Mouse (Mus musculus) frontal cortex, adult (tissue): Measurements from ENCODE around the gene Efna4.

Source experiments
- ATAC-seq: cut with Nextera tagmentation; 2 replicates; pipeline ENCODE4 v1.9.2; 2017; ENCODE audit warnings: mild to moderate bottlenecking, moderate library complexity, mixed read lengths; ENCODE audit not compliant: low TSS enrichment

Gene Efna4

GRCm38 (mm10) chr3:89331561-89331960, 6.3 kb downstream of the Efna4 start:
- no peak for ATAC-seq

DNA sequence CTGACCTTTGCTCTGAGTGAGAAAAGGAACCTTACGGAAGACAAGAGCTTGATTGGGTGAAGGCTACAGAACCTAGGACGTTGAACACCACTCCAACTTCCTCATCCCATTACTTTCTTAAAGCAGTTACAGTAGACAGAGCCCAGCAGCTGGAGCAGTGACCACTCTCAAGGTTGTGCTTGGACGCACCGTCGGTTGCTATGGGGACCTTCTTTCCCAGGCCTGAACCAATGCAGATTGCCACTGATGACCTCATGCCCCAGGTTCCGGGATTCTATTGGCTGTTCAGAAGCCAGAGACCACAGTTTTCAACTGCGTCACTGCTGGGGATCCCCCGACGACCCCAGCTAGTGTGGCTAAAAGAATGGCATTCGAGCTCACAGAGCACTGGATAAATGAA, 6.9 kb downstream of the Efna4 start:
- no peak for ATAC-seq

DNA sequence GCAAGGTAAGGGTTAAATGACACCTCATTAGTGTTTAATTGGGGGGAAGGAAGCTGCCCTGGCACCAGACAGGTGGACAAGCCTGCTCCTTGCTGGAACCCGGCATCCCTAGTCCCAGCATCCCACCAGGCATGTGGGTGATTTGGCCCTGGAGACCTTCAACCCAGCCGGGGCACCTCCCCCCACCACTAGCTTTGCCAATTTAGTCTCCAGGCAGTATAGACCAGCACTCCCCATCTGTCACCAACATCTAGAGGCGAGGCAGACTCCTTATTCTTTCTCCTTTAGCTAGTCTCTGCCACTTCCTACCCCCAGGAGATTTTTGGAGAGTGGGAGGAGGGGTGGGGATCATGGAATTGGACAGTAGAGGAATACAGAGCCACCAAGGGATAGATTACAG, 7.5 kb downstream of the Efna4 start:
- ATAC-seq, result no peak

DNA sequence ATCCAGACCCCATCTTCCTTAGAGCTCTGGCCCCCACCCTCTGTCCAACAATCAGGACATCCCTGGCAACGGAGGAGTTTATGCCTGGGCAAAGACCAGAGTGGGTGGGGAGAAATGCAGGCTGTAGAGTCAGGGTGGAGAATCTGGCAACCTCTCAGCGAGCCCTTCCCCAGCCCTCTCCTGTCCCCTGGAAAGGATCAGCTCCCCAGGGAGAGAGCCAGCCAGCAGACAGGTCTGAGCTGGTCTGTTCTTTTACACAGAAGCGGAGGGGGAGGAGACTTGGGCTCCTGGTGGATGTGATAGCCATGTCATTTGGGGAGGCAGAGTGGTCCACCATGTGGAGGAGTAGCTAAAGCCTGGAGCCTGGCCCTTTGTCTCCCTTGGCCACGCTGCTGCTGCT, 9.2 kb downstream of the Efna4 start:
- no peak for ATAC-seq

GRCm38 (mm10) chr3:89327371-89327870, 10.4 kb downstream of the Efna4 start:
- no peak for ATAC-seq

DNA sequence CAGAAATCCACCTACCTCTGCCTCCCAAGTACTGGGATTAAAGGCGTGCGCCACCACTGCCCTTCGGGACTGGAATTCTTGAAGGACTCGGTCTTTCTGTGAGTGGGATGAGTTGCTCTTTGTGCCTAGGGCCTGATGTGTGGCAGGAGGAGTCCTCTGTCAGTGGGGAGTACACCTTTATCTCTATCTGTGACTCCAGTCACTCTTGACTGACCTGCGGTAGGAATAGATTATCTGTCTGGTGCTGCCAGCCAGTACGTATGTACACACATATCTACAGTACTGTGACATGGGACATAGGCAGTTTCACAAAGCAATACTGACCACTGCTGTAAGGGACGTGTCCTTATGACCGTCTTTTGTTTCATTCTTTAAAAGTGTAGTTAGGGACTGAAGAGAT, 11.9 kb downstream of the Efna4 start:
- no peak for ATAC-seq

DNA sequence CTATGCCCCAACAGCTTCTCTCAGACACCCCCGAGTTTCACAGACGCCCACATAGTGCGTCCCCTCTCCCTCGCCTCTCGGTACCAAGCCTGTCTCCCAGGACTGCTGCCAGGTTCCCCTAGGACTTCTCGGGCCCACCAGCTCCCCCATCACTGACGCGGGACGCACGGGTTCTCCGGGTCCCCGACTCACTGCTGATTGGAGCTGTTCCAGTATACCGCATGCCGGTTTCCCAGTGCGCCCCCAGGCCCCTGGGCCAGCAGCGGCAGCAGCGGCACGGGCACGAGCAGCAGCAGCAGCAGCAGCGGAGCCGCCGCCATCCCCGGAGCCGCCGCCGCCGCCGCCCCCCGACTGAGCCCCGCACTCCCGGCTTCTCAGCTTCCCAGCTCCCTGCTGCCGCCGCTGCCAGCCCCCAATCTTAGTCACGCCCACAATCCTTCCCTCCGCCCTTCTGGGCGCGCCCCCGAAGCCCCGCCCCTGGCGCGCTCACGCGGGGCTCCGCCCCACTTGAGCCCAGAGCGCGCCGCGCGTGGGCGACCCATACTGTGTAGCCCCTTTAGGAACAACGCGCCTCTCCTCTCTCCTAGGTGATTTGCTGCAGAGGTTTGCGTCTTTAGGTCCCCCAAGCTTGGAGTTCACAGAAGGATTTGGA, 15.2 kb downstream of the Efna4 start, which contains the start of gene Efna3:
Efna3 (minus strand) TSS at position 452 of the 652 bp plus-strand sequence.
- ATAC-seq, result peak; percentile 26

DNA sequence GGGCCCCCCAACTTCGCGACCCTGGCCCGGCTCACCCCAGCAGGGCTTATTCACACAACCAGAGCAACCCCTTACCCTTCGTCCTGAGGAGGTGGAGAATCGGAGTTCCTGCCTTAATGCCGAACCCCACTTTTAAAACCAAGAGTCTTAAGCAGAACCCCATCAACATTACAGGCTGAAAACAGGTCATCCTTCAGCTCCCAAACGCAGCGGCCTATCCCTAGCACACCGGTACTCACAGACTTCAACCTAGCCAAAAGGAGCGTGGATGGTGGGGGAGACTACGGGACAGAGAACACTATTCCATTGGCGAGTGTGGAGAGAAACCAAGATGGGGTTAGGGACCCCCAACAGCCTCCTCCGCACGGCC, 15.7 kb downstream of the Efna4 start:
- 0 out of 2 replicates have a peak, but pooled peaks have one; percentile 10 for ATAC-seq

DNA sequence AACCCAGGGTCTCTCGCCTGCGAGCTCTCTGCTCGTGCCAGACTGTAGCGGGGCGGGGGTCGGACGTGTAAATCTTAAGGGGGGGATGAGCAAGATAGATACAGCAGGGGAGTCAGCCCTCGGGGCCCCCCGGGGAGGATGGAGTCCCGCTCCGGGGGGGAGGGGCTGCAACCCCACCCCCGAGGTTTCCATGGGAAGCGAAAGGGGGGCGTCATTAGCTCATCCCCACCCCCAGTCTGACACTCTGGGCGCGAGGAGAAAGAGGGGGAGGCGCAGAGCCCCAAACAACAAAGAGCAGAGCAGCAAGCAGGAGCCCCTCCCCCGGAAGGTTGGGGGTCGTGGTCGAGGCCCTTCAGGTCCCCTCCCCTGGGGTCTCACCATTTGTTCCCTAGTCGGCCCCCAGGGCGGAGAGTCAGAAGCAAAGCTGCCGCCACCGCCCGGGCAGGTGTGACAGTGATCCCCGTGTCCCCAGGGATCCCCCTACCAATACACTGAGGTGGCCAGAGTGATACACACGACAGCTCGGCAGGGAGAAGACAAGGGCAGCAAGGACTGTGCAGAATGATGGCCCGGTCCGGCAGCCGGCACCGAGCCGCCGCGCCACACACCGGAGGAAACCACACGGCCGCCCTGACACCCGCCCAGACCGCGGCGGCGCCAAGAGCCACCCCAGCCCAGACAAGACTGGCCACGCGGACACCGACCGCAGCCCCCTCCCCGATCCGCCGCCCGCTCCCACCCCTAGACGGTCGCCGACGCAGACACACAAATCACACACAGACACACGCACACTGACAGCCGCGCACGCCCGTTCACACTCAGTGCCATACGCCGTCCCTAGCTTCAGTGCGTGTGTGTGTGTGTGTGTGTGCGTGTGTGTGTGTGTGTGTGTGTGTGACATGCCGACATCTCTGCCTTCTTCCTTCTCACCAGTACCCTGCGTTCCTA, 16.4 kb downstream of the Efna4 start:
- ATAC-seq, result no peak

GRCm38 (mm10) chr3:89320581-89321182, 17.1 kb downstream of the Efna4 start:
- no peak for ATAC-seq

DNA sequence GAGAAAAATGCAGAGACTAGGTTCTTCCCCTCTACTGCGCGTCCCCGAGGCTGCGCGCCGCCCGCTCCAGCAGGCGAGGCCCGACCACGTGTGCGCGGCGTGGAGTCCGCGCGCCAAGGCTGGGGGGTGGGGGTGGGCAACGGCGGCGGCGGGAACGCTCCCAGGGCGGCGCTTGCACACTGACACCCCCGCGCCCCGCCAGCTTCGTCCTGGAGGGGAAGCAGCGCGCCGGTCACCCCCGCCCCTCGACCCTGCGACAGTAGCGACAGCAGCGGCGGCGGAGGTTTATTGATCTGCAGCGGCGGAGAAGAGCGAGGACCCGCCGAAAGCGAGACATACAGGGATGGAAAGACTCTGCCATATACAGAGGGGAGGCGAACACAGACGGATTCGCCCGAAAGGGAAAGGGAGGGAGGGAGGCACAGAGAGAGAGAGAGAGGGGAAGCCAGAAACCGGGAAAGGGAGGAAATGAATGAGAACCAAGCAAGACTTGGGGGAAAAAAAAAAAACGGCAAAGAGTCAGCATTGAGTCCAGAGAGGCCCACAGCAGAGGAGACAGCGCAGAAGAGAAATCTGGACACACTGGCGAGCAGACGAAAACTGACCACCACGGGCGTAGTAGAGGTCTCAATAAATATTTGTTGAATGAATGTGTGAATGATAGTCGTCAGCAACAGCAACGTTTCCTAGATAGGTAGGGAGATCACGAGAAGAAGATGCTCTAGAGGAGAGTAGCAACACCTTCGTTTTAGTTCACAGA, 18.1 kb downstream of the Efna4 start:
- ATAC-seq, result no peak

DNA sequence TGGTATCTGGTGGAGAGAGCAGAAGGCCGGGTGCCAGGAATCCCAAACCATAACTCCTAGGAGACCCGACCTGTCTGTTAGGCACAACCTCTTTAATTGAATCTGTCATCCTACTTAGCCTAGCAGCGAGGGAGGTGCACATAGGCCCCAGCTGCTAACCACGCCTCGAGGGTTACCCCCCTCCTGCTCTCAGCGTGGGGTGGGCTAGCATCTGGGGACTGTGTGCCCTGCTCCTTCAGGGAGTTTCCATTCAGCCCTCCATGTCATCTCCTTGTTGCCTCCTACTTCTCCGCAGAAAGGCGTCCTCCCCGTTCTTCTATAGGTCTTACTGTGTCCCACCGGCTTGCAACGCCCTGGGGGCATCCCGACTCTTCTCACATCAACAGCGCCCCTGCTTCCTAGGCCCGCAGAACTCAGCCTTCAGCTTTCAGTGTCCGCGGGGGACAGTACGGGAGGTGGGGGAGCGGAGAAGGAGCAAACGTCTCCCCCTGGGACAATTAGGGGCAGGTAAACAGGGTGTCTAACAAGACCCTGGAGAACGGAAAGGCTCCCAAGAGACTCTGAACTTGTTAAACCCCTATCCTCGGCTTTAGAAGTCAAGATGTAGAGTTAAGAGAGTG, 18.7 kb downstream of the Efna4 start:
- no peak for ATAC-seq

- ATAC-seq, result no peak
Measured at GRCm38 (mm10) chr3:89318316-89318715, 19.5 kb downstream of the Efna4 start.

DNA sequence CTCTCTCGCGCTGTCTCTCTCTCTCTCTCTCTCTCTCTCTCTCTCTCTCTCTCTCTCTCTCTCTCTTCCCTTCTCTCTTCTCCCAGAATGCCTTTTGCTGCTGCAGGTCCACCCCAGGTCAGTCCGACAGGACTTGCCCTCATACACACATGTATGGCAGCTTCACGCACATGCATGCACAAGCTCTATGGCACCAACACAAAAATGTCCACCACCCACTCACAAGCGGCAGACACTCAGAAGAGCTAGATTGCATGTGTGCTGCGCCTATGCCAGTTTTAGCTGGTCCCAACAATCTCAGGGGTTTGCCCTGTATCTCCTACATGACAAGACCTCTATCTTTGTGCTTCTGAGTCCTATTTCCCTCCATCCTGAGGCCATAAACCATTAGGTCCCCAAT, 20.6 kb downstream of the Efna4 start:
- no peak; the same call in 1 of the 2 replicates for ATAC-seq

DNA sequence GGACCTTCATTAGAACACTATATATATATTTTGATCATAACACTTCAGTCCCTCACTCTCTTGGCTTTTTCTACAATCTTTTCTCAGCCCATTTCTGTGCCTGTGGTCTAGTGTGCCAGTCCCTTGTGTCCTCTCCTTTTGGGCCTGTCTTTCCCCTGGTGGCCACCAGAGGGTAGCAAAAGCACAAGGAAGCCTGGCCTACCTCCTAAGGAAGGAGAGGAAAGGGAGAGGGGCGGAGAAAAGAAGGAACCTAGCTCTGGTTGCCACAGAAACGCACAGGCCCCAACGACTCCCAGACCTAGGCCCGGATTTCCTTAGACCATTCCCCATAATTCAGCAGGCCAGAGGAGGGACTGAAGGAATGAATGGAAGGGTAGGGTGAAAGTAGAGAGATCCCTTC, 21.0 kb downstream of the Efna4 start:
- peak; percentile 34 for ATAC-seq

GRCm38 (mm10) chr3:89315930-89316831, 21.6 kb downstream of the Efna4 start:
- no peak for ATAC-seq

DNA sequence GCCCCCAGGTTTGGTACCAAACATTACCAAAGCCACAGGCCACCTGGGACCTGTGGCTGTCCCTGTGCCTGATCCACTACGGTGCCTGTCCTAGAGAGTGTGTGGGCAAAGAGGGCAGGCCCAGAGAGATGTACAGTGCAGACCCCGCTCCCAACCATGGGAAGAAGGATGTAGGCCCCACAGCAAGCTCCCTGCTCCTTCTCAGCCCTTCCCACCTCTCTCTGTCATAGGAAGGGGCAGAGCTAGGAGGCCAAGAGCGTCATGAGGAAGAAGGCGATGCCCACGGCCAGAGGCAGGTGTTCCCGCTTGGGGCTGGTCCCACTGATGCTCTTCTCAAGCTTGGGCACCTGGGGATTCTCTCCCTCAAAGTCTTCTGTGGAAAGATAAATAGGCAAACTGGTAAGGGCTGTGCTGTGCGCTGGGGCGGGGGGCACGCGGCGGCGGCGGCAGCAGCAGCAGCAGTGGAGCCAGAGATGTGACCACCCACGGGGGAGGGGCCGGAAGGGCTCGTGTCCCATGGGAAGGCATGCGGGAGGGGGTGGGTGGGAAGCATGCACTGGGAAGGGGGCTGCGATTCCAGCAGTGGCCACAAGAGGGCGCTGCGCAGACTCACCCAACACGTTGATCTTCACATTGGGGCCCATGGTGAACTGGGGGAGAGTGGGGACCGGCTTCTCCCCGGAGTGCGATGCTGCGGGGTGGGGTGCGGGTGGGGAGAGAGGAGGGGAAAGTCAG, 22.5 kb downstream of the Efna4 start:
- ATAC-seq, result no peak

- ATAC-seq, result no peak
Measured at GRCm38 (mm10) chr3:89314791-89315190, 23.0 kb downstream of the Efna4 start.

- ATAC-seq, result no peak
Measured at GRCm38 (mm10) chr3:89314340-89314739, 23.5 kb downstream of the Efna4 start.
